Mouse (Mus musculus): ENCODE results near the gene Gtf2h3.
"Not testable (repeated sequence)": the region's sequence is repeated elsewhere in the genome, so short reads cannot be mapped to it uniquely, and the experiment has no call there.

The Gtf2h3 gene

GRCm38 (mm10) chr5:124578633-124579317, at the start of gene Gtf2h3, which contains the start of gene Eif2b1:
Gtf2h3 (plus strand) TSS chr5:124579140.
Eif2b1 (minus strand) TSS chr5:124579131.
- DNase-seq (ENCODE audit: low read depth, low spot score), result peak; percentile 98

- DNase-seq (ENCODE audit: low read depth, low spot score), result no peak
These were observed 49.7 kb upstream of the Gtf2h3 start for GRCm38 (mm10) chr5:124529191-124529651.

- DNase-seq (ENCODE audit: low read depth, low spot score), result no peak
These were observed 49.2 kb upstream of the Gtf2h3 start for GRCm38 (mm10) chr5:124529697-124530096.

GRCm38 (mm10) chr5:124530655-124531582, 48.0 kb upstream of the Gtf2h3 start, which contains the start of gene Rilpl1:
Rilpl1 (minus strand) TSS chr5:124531391.
- DNase-seq (ENCODE audit: low read depth, low spot score), result peak; percentile 83

GRCm38 (mm10) chr5:124531583-124531930, 47.4 kb upstream of the Gtf2h3 start:
- no peak for DNase-seq (ENCODE audit: low read depth, low spot score)

- DNase-seq (ENCODE audit: low read depth, low spot score), result no peak
These were observed 46.5 kb upstream of the Gtf2h3 start for GRCm38 (mm10) chr5:124532451-124532850.

GRCm38 (mm10) chr5:124535016-124535415, 43.9 kb upstream of the Gtf2h3 start:
- DNase-seq (ENCODE audit: low read depth, low spot score), result no peak

- no peak for DNase-seq (ENCODE audit: low read depth, low spot score)
These were observed 42.2 kb upstream of the Gtf2h3 start for GRCm38 (mm10) chr5:124536776-124537175.

GRCm38 (mm10) chr5:124538813-124539792, 39.8 kb upstream of the Gtf2h3 start:
- DNase-seq (ENCODE audit: low read depth, low spot score), result peak; percentile 89

- no peak for DNase-seq (ENCODE audit: low read depth, low spot score)
These were observed 39.0 kb upstream of the Gtf2h3 start for GRCm38 (mm10) chr5:124539905-124540304.

GRCm38 (mm10) chr5:124540383-124540786, 38.6 kb upstream of the Gtf2h3 start, which contains the start of gene Tmed2:
Tmed2 (plus strand) TSS chr5:124540695.
- DNase-seq (ENCODE audit: low read depth, low spot score), result peak; percentile 99

GRCm38 (mm10) chr5:124540905-124541601, 37.9 kb upstream of the Gtf2h3 start:
- DNase-seq (ENCODE audit: low read depth, low spot score), result no peak

- no peak for DNase-seq (ENCODE audit: low read depth, low spot score)
These were observed 37.4 kb upstream of the Gtf2h3 start for GRCm38 (mm10) chr5:124541602-124541973.

GRCm38 (mm10) chr5:124550737-124551136, 28.2 kb upstream of the Gtf2h3 start:
- not testable (repeated sequence) for DNase-seq (ENCODE audit: low read depth, low spot score)

- DNase-seq (ENCODE audit: low read depth, low spot score), result not testable (repeated sequence)
These were observed 27.4 kb upstream of the Gtf2h3 start for GRCm38 (mm10) chr5:124551349-124552093.

- no peak for DNase-seq (ENCODE audit: low read depth, low spot score)
These were observed 26.9 kb upstream of the Gtf2h3 start for GRCm38 (mm10) chr5:124552094-124552472.

- DNase-seq (ENCODE audit: low read depth, low spot score), result peak; percentile 97
These were observed 26.2 kb upstream of the Gtf2h3 start, which contains the start of gene Ddx55 for GRCm38 (mm10) chr5:124552558-124553307. Ddx55 (plus strand) TSS chr5:124552864.

- DNase-seq (ENCODE audit: low read depth, low spot score), result no peak
These were observed 25.3 kb upstream of the Gtf2h3 start for GRCm38 (mm10) chr5:124553607-124554006.

GRCm38 (mm10) chr5:124555145-124555544, 23.8 kb upstream of the Gtf2h3 start:
- DNase-seq (ENCODE audit: low read depth, low spot score), result peak; percentile 56
